ENCODE assay signal across 13 mouse cellular contexts in genomic region chr2:129179946-129180853, GRCm38 (mm10). TPM values are rescaled to one million over a fixed set of nuclear protein-coding genes. Genes with fewer than 3 reads are reported as not detected.
DNase-seq lines count a peak whose midpoint lies in the region; ATAC-seq and TF ChIP-seq lines count a peak whose summit lies in the region.
"Had no signal": no experiment of that assay in that cellular context is flagged by ENCODE, and none has a peak within 500 bp of the region (broad histone marks: within the 10 kb centered on the region; RNA-seq: fewer than 3 reads in every experiment).

No protein-coding gene starts in this region.

- no peaks in the 10 kb centered on the region for H3K9me3 ChIP-seq in megakaryocyte, embryonic 14.5 days
- no peaks in the 10 kb centered on the region for H3K9me3 ChIP-seq in kidney, embryonic 15.5 days (replicated peaks)
- H3K9me3 ChIP-seq in midbrain, postnatal 0 days (ENCODE audit: low read length) = no peaks in the 10 kb centered on the region
- H3K9me3 ChIP-seq: G1E had no signal

- no peak overlapping the region for H3K9ac ChIP-seq in kidney, embryonic 15.5 days
- no peak overlapping the region for H3K9ac ChIP-seq in midbrain, postnatal 0 days (replicated peaks; ENCODE audit: low read length, poor library complexity, severe bottlenecking)

- H3K4me1 ChIP-seq in bone marrow macrophage, adult 2 months (ENCODE audit: control insufficient read depth, insufficient read depth, low read length) = peaks cover 46% of the 10 kb centered on the region
- peaks cover 100% of the 10 kb centered on the region for H3K4me1 ChIP-seq in megakaryocyte, embryonic 14.5 days
- H3K4me1 ChIP-seq in kidney, embryonic 15.5 days = peaks cover 2% of the 10 kb centered on the region; the same call in 1 of the 2 replicates
- H3K4me1 ChIP-seq in midbrain, postnatal 0 days (ENCODE audit: insufficient read depth, low read length) = no peaks in the 10 kb centered on the region

- TF ChIP-seq POLR2A in bone marrow macrophage, adult 2 months (IDR thresholded peaks at IDR 0.05; ENCODE audit: borderline replicate concordance, low read depth, low read length) = no peak

- H3K27me3 ChIP-seq in megakaryocyte, embryonic 14.5 days (replicated peaks) = no peaks in the 10 kb centered on the region
- H3K27me3 ChIP-seq in kidney, embryonic 15.5 days = no peaks in the 10 kb centered on the region
- no peaks in the 10 kb centered on the region for H3K27me3 ChIP-seq in midbrain, postnatal 0 days (ENCODE audit: insufficient read depth, low read length)

- H3K27ac ChIP-seq in bone marrow macrophage, adult 2 months (ENCODE audit: insufficient read depth, low read depth, low read length) = peak overlapping the region; percentile 81
- H3K27ac ChIP-seq in kidney, embryonic 15.5 days = no peak overlapping the region
- H3K27ac ChIP-seq in midbrain, postnatal 0 days (ENCODE audit: low read depth, low read length) = no peak overlapping the region

- 76% methylated on average over 8 of the region's 8 CpGs for WGBS in kidney, embryonic 15.5 days
- WGBS in midbrain, postnatal 0 days = 82% methylated on average over 8 of the region's 8 CpGs

- H3K36me3 ChIP-seq in megakaryocyte, embryonic 14.5 days (replicated peaks; ENCODE audit: low read length) = peaks cover 11% of the 10 kb centered on the region
- H3K36me3 ChIP-seq in kidney, embryonic 15.5 days = no peaks in the 10 kb centered on the region
- H3K36me3 ChIP-seq in midbrain, postnatal 0 days (ENCODE audit: insufficient read depth, low read length) = no peaks in the 10 kb centered on the region
- H3K36me3 ChIP-seq: G1E had no signal

- DNase-seq in lung, postnatal 25 days (ENCODE audit: low spot score) = peak; percentile 25
- DNase-seq in lung, postnatal 14 days = no peak
- peak; percentile 71 for DNase-seq in thymus, postnatal 25 days
- DNase-seq in midbrain, postnatal 0 days (ENCODE audit: low spot score) = no peak
- no peak for DNase-seq in lung, adult 18-20 months
- DNase-seq: gastrocnemius, postnatal 14 days; heart, postnatal 36 days; kidney, adult 18-20 months had no signal

- no peak for TF ChIP-seq CTCF in bone marrow macrophage, adult 2 months (IDR thresholded peaks at IDR 0.05; ENCODE audit: low read depth, low read length)
- TF ChIP-seq CTCF in midbrain, postnatal 0 days (IDR thresholded peaks at IDR 0.05) = no peak

- no peak overlapping the region for H3K4me3 ChIP-seq in bone marrow macrophage, adult 2 months (ENCODE audit: insufficient read depth, low read length)
- peak overlapping the region; percentile 83 for H3K4me3 ChIP-seq in megakaryocyte, embryonic 14.5 days (replicated peaks)
- no peak overlapping the region for H3K4me3 ChIP-seq in kidney, embryonic 15.5 days (replicated peaks)
- no peak overlapping the region for H3K4me3 ChIP-seq in midbrain, postnatal 0 days (ENCODE audit: low read depth, low read length)

- no peak for ATAC-seq in kidney, embryonic 15.5 days (replicated peaks; ENCODE audit: low FRiP score)
- ATAC-seq in midbrain, postnatal 0 days (ENCODE audit: low FRiP score) = no peak
- ATAC-seq: lung, postnatal 0 days had no signal

- H3K4me2 ChIP-seq in kidney, embryonic 15.5 days = no peak overlapping the region
- H3K4me2 ChIP-seq in midbrain, postnatal 0 days (ENCODE audit: low read depth, low read length, poor library complexity, severe bottlenecking) = no peak overlapping the region

RNA-seq across cellular contexts. Expression of gene Slc20a1, which starts 18.4 kb away (rescaled TPM):
- polyA plus RNA-seq in bone marrow macrophage, adult 2 months (2012; ENCODE audit: insufficient read depth, insufficient read length, missing spikeins) = 29.5 and 32.1 TPM in 2 replicates
- 16.4 and 76.5 TPM in 2 replicates for polyA plus RNA-seq in megakaryocyte, embryonic 14.5 days (2012; ENCODE audit: insufficient read depth, low replicate concordance)
- polyA plus RNA-seq in kidney, embryonic 15.5 days (2015; fragmentation: Nextera tagmentation; extraction: Ambion mirVana) = 28.1 and 30.2 TPM in 2 replicates
- total RNA-seq in midbrain, postnatal 0 days (2014; rRNA removed) = 80.0 and 82.2 TPM in 2 replicates
- 44.9 and 47.7 TPM in 2 replicates for polyA plus RNA-seq in midbrain, postnatal 0 days (2015; fragmentation: Nextera tagmentation; extraction: Ambion mirVana)

RNA-seq across cellular contexts. Expression of gene Chchd5, which starts 50.7 kb away (rescaled TPM):
- 15.3 and 20.0 TPM in 2 replicates for polyA plus RNA-seq in bone marrow macrophage, adult 2 months (2012; ENCODE audit: insufficient read depth, insufficient read length, missing spikeins)
- 6.1 and 19.5 TPM in 2 replicates for polyA plus RNA-seq in megakaryocyte, embryonic 14.5 days (2012; ENCODE audit: insufficient read depth, low replicate concordance)
- polyA plus RNA-seq in kidney, embryonic 15.5 days (2015; fragmentation: Nextera tagmentation; extraction: Ambion mirVana) = 22.9 and 26.8 TPM in 2 replicates
- 12.2 and 23.6 TPM in 2 replicates for total RNA-seq in midbrain, postnatal 0 days (2014; rRNA removed)
- polyA plus RNA-seq in midbrain, postnatal 0 days (2015; fragmentation: Nextera tagmentation; extraction: Ambion mirVana) = 14.1 and 14.5 TPM in 2 replicates

Comparison
In these comparisons a context has a peak if more than half of its experiments do, and no peak if none do; other contexts are left out.
1. DNase-seq: peak in lung, postnatal 25 days (single experiment) and thymus, postnatal 25 days (single experiment); none in lung, postnatal 14 days (single experiment), midbrain, postnatal 0 days (single experiment) and lung, adult 18-20 months (0 of 2).